Mouse (Mus musculus): Measurements from ENCODE around the gene Ccdc171. TPM values are rescaled to one million over a fixed set of nuclear protein-coding genes. Genes with fewer than 3 reads are reported as not detected.

Ccdc171 gene
- polyA plus RNA-seq (2012): 1.3 TPM in 2 replicates

- TF ChIP-seq GATA1 (IDR thresholded peaks at IDR 0.05; ENCODE audit: low read length): no peak
Observed at GRCm38 (mm10) chr4:83524843-83525689, at the start of gene Ccdc171. Ccdc171 (plus strand) TSS chr4:83525545.

- TF ChIP-seq GATA1 (IDR thresholded peaks at IDR 0.05; ENCODE audit: low read length): no peak
Observed at GRCm38 (mm10) chr4:83485250-83485649, 40.1 kb upstream of the Ccdc171 start.

GRCm38 (mm10) chr4:83485735-83486116, 39.6 kb upstream of the Ccdc171 start:
- no peak for TF ChIP-seq GATA1 (IDR thresholded peaks at IDR 0.05; ENCODE audit: low read length)

- TF ChIP-seq GATA1 (IDR thresholded peaks at IDR 0.05; ENCODE audit: low read length): no peak
Observed at GRCm38 (mm10) chr4:83486117-83486901, 39.0 kb upstream of the Ccdc171 start, which contains the start of gene Psip1. Psip1 (minus strand) TSS chr4:83486459.

GRCm38 (mm10) chr4:83489121-83489520, 36.2 kb upstream of the Ccdc171 start:
- TF ChIP-seq GATA1 (IDR thresholded peaks at IDR 0.05; ENCODE audit: low read length): no peak

GRCm38 (mm10) chr4:83493112-83493511, 32.2 kb upstream of the Ccdc171 start:
- no peak for TF ChIP-seq GATA1 (IDR thresholded peaks at IDR 0.05; ENCODE audit: low read length)

GRCm38 (mm10) chr4:83500154-83501036, 24.9 kb upstream of the Ccdc171 start:
- no peak for TF ChIP-seq GATA1 (IDR thresholded peaks at IDR 0.05; ENCODE audit: low read length)

- TF ChIP-seq GATA1 (IDR thresholded peaks at IDR 0.05; ENCODE audit: low read length): no peak
Observed at GRCm38 (mm10) chr4:83501037-83501430, 24.3 kb upstream of the Ccdc171 start.

GRCm38 (mm10) chr4:83509600-83509999, 15.7 kb upstream of the Ccdc171 start:
- no peak for TF ChIP-seq GATA1 (IDR thresholded peaks at IDR 0.05; ENCODE audit: low read length)

GRCm38 (mm10) chr4:83511083-83511482, 14.3 kb upstream of the Ccdc171 start:
- no peak for TF ChIP-seq GATA1 (IDR thresholded peaks at IDR 0.05; ENCODE audit: low read length)

GRCm38 (mm10) chr4:83512217-83512616, 13.1 kb upstream of the Ccdc171 start:
- TF ChIP-seq GATA1 (IDR thresholded peaks at IDR 0.05; ENCODE audit: low read length): no peak

GRCm38 (mm10) chr4:83512644-83513043, 12.7 kb upstream of the Ccdc171 start:
- no peak for TF ChIP-seq GATA1 (IDR thresholded peaks at IDR 0.05; ENCODE audit: low read length)

- TF ChIP-seq GATA1 (IDR thresholded peaks at IDR 0.05; ENCODE audit: low read length): no peak
Observed at GRCm38 (mm10) chr4:83514183-83514582, 11.2 kb upstream of the Ccdc171 start.

- TF ChIP-seq GATA1 (IDR thresholded peaks at IDR 0.05; ENCODE audit: low read length): no peak
Observed at GRCm38 (mm10) chr4:83514976-83515669, 10.2 kb upstream of the Ccdc171 start.

GRCm38 (mm10) chr4:83519148-83519547, 6.2 kb upstream of the Ccdc171 start:
- TF ChIP-seq GATA1 (IDR thresholded peaks at IDR 0.05; ENCODE audit: low read length): no peak

Data from G1E-ER4 (cell line).